Mouse (Mus musculus): ENCODE data around the gene Papln.

Gene Papln

GRCm38 (mm10) chr12:83768235-83768899 lies 4.9 kb downstream of the Papln start:
- DNase-seq = no peak

DNA sequence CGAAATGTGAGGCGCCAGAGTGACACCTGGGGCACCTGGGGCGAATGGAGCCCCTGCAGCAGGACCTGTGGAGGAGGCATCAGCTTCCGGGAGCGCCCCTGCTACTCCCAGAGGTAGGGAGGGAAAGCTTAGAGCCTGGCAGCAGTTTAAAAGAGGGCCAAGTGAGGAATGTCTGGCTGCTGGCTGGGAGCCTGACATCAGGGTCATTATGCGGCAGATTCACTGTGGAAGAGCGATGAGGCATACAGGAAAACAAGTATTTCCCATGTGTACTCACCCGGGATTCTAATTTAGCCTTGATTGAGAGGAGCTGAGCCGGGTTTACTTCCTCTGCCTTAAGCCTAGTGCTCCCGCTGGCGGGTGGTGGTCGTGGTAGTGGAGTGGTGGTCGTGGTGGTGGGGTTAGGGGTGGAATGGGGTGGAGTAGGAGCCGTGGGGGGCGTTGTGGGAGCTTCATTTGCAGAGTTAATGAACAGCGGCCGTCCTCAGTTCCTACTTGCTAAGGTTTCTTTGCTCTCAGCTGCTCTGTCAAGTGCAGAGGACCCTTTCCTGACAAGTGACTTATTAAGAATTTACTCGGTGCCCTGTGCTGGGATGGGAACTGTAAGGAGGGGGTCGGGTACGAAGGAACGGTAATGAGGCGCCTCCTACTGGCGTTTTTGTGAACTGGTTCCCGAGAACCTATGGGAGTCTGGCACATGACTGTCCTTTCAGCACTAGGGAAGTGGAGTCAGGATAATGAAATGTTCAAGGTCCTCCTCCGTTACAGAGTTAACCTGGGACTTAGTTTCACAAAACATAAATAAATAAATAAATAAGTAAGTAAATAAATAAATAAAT lies 7.2 kb downstream of the Papln start:
- no peak for DNase-seq

- DNase-seq = no peak
These were observed 12.2 kb downstream of the Papln start for GRCm38 (mm10) chr12:83775621-83776020.

- DNase-seq = no peak
These were observed 13.3 kb downstream of the Papln start for GRCm38 (mm10) chr12:83776766-83777165.

GRCm38 (mm10) chr12:83780181-83780580 lies 16.7 kb downstream of the Papln start:
- no peak for DNase-seq

GRCm38 (mm10) chr12:83781204-83781603 lies 17.8 kb downstream of the Papln start:
- DNase-seq = no peak

- DNase-seq = no peak
These were observed 18.3 kb downstream of the Papln start for GRCm38 (mm10) chr12:83781640-83782278.

GRCm38 (mm10) chr12:83782669-83783068 lies 19.2 kb downstream of the Papln start:
- no peak for DNase-seq

- DNase-seq = no peak
These were observed 21.9 kb downstream of the Papln start for GRCm38 (mm10) chr12:83785305-83785704.

- DNase-seq = no peak
These were observed 25.8 kb downstream of the Papln start for GRCm38 (mm10) chr12:83789051-83789780.

- no peak for DNase-seq
These were observed 26.3 kb downstream of the Papln start for GRCm38 (mm10) chr12:83789781-83790140.

- no peak for DNase-seq
These were observed 27.3 kb downstream of the Papln start for GRCm38 (mm10) chr12:83790749-83791148.

GRCm38 (mm10) chr12:83791737-83792136 lies 28.3 kb downstream of the Papln start:
- no peak for DNase-seq

GRCm38 (mm10) chr12:83792706-83793410 lies 29.4 kb downstream of the Papln start:
- no peak for DNase-seq

- no peak for DNase-seq
These were observed 31.6 kb downstream of the Papln start for GRCm38 (mm10) chr12:83795051-83795450.

DNA sequence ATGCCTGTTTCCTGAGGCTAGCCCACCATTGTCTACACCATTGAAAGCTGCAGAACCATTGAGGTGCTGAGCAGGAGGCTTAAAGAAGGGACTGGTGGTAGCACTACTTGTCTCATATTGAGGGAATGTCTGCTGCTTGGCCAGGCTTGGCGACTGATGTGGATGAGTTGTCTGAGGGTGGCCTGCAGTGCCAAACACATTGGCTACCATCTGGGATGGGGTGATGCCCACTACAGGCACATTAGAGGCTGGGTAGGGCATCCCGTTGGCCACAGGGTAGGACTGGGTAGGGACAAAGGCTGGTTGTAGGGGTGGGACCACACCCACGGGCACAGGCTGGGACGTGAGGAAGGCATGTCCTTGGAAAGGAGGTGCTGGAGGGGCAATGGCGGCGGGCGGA lies 32.2 kb downstream of the Papln start:
- DNase-seq = no peak

DNA sequence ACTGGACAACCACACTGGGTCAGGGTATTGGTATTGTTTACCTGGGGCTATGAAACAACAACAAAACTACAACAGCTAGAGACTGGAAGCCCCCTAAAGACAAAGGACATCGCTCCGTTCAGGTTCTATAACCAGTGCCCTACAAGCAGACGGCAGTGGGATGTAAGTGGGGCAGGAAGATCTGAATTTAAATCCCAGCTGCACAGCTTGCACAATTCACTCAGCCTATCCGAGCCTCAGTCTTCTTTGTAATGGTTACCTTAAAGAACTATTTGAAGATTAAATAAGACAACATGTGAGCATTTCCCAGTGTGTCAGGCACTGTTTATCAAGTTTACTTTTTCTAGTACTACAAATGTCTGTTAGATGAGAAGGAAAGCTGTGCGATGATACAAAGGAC lies 34.9 kb downstream of the Papln start:
- no peak for DNase-seq

GRCm38 (mm10) chr12:83800943-83801342 lies 37.5 kb downstream of the Papln start:
- no peak for DNase-seq

DNA sequence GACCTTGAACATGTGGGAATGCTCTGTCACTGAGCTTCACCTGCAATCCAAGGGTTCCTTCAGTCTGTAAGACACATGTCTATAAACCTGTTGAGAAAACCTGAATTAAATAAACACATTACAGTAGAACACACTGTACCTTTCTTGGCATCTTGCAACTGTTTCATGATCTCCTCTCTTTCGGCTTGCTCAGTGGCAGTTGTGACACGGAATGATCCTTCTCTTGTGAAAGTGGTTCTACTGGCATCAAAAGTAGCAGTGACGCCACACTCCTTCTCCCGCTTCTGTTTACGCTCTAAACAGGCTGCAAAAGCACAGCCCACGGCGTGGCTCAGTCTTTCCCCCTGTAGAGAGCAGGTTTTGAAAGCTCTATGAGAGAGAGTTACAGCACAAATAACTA lies 40.2 kb downstream of the Papln start:
- no peak for DNase-seq

- no peak for DNase-seq
These were observed 48.5 kb downstream of the Papln start for GRCm38 (mm10) chr12:83811901-83812300.

DNA sequence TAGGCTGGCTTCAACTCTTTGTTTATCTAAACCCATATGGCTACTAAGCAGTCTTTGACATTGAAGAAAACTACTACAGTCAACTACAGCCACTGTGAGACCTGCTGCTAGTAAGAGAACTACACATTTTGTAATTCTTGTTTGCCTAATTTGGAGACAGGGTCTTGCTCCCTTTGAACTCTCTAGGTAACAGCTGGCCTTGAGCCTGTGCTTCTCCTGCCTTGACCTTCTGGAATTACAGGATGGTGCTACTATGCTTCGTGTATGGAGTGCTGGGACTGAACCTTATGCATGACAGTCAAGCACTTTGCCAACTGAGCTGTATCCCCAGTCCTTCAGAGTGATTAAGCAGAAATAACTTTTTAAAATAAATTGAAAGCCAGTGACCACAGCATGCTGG lies 53.2 kb downstream of the Papln start:
- DNase-seq = no peak

DNA sequence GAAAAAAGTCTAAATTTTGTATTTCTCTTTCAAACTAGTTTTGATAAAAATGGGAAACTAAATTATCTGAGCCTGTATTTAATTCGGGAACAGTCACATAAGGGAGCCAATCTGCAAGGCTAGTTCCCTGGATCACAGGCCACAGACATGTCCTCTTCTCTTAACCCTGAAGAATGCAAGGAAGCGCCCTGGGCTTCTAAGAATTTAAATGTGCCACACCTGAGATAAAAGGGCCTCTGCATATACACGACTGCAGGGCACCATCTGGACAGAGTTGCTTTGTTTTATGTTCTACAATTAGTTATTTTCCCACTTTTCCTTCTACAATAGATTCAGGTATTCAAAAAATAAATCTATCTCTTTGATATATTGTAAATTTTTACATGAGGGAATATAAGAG lies 67.0 kb downstream of the Papln start:
- DNase-seq = no peak

GRCm38 (mm10) chr12:83833979-83834378 lies 70.5 kb downstream of the Papln start:
- DNase-seq = no peak

All from thymus, adult 18-20 months (tissue).